Mouse (Mus musculus) ES-E14 (cell line): ENCODE data around the gene Ehbp1l1.

Experiments
- CHD2 ChIP-seq: IDR thresholded peaks from 2 replicates; pipeline ENCODE4 v1.6.1; 2014; ENCODE audit warnings: mild to moderate bottlenecking, low read depth, low read length, inconsistent platforms
- HCFC1 ChIP-seq: IDR thresholded peaks from 2 replicates; pipeline ENCODE4 v1.6.1; 2012; ENCODE audit warnings: low read length, inconsistent platforms, borderline replicate concordance; ENCODE audit not compliant: insufficient read depth

- no peak for TF ChIP-seq HCFC1
- no peak for TF ChIP-seq CHD2
These were observed 32.3 kb downstream of the Ehbp1l1 start for GRCm38 (mm10) chr19:5693801-5694200.
